15 mouse cellular contexts compared by ENCODE assay signal in the genomic region with DNA sequence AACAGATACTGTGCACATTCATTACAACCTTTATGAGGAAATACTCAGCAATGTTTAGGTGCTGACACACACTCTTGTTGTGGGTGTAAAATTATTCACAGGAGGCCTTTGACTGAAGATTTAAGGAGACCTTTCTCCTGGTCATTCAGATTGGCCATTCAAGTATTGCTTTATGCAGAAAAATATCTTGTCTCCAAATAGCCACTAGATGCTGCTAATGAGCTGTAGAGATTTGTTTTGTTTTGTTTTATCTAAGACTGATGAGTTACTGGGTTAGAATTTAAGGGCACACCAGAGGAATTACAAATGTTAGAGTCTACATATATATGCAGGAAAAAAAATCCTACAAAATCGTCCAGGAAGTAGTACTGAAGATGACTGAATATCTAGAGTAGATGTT. TPM values are rescaled to one million over a fixed set of nuclear protein-coding genes. Genes with fewer than 3 reads are reported as not detected.
DNase-seq lines count a peak whose midpoint lies in the region; ATAC-seq and TF ChIP-seq lines count a peak whose summit lies in the region.
"Had no signal": no experiment of that assay in that cellular context is flagged by ENCODE, and none has a peak within 500 bp of the region (broad histone marks: within the 10 kb centered on the region; RNA-seq: fewer than 3 reads in every experiment).

No protein-coding gene starts in this region.

- H3K9me3 ChIP-seq in kidney, postnatal 0 days (replicated peaks; ENCODE audit: low read length): no peaks in the 10 kb centered on the region
- H3K9me3 ChIP-seq: heart, embryonic 15.5 days had no signal

- DNase-seq in embryo, embryonic 11 days: peak; percentile 10
- DNase-seq in embryo, embryonic 10 days (ENCODE audit: low spot score): no peak
- DNase-seq in kidney, postnatal 0 days (ENCODE audit: low spot score): peak; percentile 52
- DNase-seq in kidney, adult 8-10 months: no peak
- peak; percentile 64 for DNase-seq in 3T3-L1 (ENCODE audit: low read depth, low spot score)
- peak; percentile 25 for DNase-seq in brain, adult 2 months (ENCODE audit: low read depth, low spot score)
- DNase-seq in left cerebral cortex, postnatal 25 days (ENCODE audit: low spot score in 2 of 2): no peak
- no peak for DNase-seq in thymus, postnatal 36 days
- DNase-seq: B cell, adult 2 months; cerebellum, postnatal 25 days; kidney, postnatal 4 days had no signal

- H3K27me3 ChIP-seq in kidney, postnatal 0 days (ENCODE audit: insufficient read depth, low read length): no peaks in the 10 kb centered on the region
- H3K27me3 ChIP-seq: heart, embryonic 15.5 days had no signal

- ATAC-seq in kidney, postnatal 0 days (replicated peaks; ENCODE audit: low FRiP score, low read depth): no peak

- WGBS in kidney, postnatal 0 days: 32% methylated on average over 1 of the region's 1 CpGs

- no peak overlapping the region for H3K4me2 ChIP-seq in kidney, postnatal 0 days (ENCODE audit: low read length)
- H3K4me2 ChIP-seq: heart, embryonic 15.5 days had no signal

- intact Hi-C loops in left cerebral cortex, postnatal 25 days (cut with DNase I): no loop called here

- H3K36me3 ChIP-seq in kidney, postnatal 0 days (ENCODE audit: insufficient read depth, low read length): no peaks in the 10 kb centered on the region
- H3K36me3 ChIP-seq: heart, embryonic 15.5 days had no signal

- no peak overlapping the region for H3K27ac ChIP-seq in kidney, postnatal 0 days
- H3K27ac ChIP-seq: heart, embryonic 15.5 days had no signal

- H3K4me3 ChIP-seq in kidney, postnatal 0 days (replicated peaks; ENCODE audit: low read depth, low read length): no peak overlapping the region
- H3K4me3 ChIP-seq: heart, embryonic 15.5 days had no signal

- peak; percentile 65 for TF ChIP-seq CTCF in kidney, postnatal 0 days (IDR thresholded peaks at IDR 0.05; ENCODE audit: low read depth)

- H3K9ac ChIP-seq in kidney, postnatal 0 days (ENCODE audit: low read depth, low read length): no peak overlapping the region
- H3K9ac ChIP-seq: heart, embryonic 15.5 days had no signal

- H3K4me1 ChIP-seq in kidney, postnatal 0 days (replicated peaks; ENCODE audit: insufficient read depth, low read length): no peaks in the 10 kb centered on the region
- H3K4me1 ChIP-seq: heart, embryonic 15.5 days had no signal

RNA-seq across cellular contexts. Expression of a gene that starts 12.9 kb away (rescaled TPM):
- not detected in 2 replicates for polyA plus RNA-seq in kidney, postnatal 0 days (2015; fragmentation: Nextera tagmentation; extraction: Ambion mirVana)
- total RNA-seq in left cerebral cortex, postnatal 25 days (2021): under 1 TPM; 0.23 to 0.25 TPM
- total RNA-seq: gastrocnemius, postnatal 4 days; megakaryocyte, adult 5-6 weeks had no signal
- polyA plus RNA-seq: heart, embryonic 15.5 days; stomach, embryonic 14.5 days had no signal

Comparison
In these comparisons a context has a peak if more than half of its experiments do, and no peak if none do; other contexts are left out.
1. DNase-seq: peak in embryo, embryonic 11 days (single experiment), kidney, postnatal 0 days (single experiment), 3T3-L1 (single experiment) and brain, adult 2 months (single experiment); none in embryo, embryonic 10 days (single experiment), kidney, adult 8-10 months (0 of 2), left cerebral cortex, postnatal 25 days (0 of 2) and thymus, postnatal 36 days (0 of 2).